Mouse (Mus musculus) adrenal gland, postnatal 36 days (tissue): ENCODE measurements around the gene Tnfsf8. TPM values are rescaled to one million over a fixed set of nuclear protein-coding genes. Genes with fewer than 3 reads are reported as not detected.

Experiments used
- DNase-seq, 2 experiments: peaks; one replicate each; pipeline ENCODE4 v3.0.0; 2021; ENCODE audit warnings: mixed read lengths in 1 of 2
- long read RNA-seq, 2 experiments: library from polyadenylated mRNA; stranded (forward); transcript quantifications; one replicate each; pipeline ENCODE4 v2.0.0; 2021; ENCODE audit warnings: borderline sequencing depth in 2 of 2
- total RNA-seq, 2 experiments: library from RNA; stranded (reverse); gene quantifications; 2 replicates each; pipeline ENCODE4 v1.2.3; 2021

The Tnfsf8 gene
- total RNA-seq = under 1 TPM in 1 of 2 experiments, not detected in 1; 0.07 TPM
- long read RNA-seq, experiment 1 = 0 reads
- long read RNA-seq, experiment 2, partial matches to known transcripts = 1 of 1 reads
- long read RNA-seq, experiment 2, other reads (novel, unspliced or antisense) = 0 of 1 reads

DNA sequence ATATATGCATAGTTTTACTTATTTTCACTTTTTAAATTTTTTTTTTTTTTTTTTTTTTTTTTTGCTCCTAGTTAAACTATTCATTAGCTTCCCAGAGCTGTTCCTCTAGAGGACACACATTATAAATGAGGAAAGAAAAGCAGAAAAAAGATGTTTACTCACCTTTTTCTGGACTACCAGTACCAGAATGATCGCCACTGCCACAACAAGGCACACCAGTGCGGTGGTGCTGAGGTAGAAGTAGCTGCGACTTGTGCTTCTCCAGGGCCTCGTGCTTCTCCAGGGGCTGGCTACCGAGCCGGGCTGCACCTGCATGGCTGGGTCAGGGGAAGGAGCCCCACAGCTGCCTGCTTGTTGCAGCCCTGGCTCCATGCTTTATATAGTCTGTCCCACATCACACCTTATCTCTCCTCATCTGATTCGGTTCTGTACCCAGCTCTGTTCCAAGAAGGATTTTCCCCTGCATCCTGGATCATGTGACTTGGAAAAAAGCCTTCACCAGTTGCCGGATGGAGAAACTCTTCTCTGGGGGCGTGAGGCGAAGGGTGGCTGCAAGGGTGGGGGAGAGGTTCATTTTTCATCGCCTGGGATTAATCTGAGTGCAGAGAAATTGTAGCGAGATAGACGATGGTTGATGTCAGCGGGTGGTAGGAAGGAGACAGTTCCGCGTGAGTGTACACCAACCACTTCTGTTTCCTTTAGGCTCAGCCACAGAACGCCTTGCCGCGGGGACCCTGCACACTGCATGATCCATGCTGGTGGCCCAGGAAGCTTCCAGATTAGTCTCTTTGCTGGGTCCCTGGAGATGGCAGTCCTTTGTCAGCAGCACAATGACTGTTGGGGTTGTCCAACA lies at the start of gene Tnfsf8:
TSS of gene Tnfsf8 (minus strand) at position 660 of the 853 bp plus-strand sequence.
- DNase-seq = no peak

DNA sequence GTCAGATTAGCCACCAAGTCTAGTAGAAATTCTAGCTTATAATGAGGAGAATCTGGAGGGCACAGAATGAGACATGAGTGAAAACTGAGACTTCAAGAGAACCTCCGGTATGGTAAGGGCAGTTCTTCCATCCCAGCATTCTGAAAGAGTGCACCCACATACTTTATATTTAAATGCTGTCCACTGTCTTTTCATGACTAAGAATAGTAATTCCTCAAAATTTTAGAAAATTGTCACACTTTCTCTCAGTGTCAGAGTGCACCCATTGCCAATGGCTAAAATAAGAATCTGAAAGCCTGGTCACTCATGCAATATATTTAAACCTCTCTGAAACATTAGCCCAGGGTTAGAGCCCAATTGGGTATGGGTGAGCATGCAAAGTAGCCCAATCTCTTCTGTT lies 47.4 kb upstream of the Tnfsf8 start:
- no peak for DNase-seq

DNA sequence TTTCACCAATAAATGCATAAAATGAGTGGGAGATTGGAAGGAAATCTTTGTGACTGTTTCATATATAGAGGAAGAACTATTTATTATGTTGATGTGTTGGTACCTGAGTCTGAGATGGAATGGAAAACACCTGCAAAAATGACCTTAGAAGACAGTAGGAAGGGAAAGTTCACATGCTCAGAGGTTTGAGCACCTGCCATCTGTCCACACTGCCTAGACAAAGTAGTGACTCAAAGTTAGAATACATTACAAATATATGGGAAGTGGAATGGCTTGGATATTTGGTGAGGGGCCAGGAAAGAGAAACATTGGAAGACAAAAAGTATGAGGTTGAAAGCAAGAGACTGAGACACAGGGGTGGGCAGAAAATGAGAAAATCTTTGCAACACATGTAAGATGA lies 46.3 kb upstream of the Tnfsf8 start:
- no peak for DNase-seq

DNA sequence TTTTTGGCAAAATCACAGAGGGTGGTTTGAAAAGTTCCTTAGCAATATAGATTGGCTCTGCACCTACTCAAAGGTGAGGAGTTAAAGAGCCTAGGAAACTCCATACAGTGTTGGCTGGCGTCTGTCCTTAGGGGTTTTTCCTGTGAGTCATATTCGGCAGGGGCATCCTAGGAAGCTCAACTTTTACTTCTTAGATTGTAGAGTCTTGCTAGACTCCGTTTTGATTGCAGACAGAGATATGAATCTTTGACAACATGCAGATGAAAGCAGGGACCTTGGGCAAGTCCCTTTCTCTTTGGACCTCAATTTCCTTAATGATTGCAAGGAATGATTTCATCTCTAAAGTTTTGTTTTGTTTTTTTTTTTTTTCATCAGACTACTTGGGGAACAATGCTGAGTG lies 44.9 kb upstream of the Tnfsf8 start:
- DNase-seq = no peak

DNA sequence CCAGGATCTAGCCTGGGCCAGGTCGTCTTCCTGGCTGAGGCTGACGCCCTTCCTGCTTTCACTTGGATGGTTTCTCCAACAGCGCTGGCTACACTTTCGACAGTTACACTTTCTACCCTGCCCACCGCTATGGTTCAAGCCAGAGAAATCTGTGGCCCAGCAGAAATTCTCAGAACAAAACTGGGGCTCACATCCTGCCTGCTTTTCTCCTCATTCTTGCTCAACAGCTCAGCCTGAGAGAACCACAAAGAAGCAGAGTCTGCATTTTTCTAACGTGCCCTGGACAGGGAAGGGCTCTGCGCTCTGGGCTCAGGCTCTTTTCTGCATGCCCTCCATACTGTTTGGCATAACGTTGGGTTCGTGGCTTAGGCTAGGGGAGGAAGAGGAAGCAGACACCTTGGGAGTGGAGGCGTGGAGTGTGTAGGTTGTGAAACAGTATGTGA lies 38.0 kb upstream of the Tnfsf8 start:
- no peak for DNase-seq

DNA sequence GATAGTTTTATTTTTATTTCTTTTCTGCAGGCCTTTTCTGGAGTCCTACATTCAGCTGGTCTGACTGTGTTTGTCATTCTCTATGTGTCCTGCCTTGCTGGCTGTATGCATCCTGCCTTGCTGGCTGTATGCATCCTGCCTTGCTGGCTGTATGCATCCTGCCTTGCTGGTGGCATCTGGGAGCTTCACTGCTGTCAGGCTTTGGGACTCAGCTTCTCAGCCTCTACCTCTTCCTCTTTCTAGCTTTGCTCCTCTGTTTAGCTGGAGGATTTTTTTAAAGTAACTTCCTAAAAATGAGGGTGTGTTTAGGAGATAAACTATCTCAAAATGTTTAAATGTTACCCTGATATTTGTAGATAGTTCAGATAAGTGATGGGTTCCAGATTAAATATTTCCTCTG lies 36.0 kb upstream of the Tnfsf8 start:
- no peak for DNase-seq

DNA sequence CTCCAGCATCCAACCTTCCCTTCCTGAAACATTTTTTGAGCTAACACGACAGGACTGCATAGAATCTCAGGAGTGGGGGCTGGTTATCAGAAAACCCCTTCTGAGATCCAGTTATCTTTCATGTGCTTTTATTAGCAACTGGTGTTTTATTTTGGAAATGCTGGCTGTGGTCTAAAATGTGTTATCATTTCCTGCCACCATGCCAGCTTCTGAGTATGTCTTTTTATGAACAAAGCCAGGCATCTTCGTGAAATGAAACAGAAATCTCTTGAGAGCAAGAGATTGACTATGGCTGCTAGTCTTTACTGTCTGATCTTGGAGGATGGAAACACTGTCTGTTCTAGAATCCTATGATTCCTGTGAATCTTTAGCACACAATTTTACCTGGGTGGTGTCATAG lies 25.0 kb upstream of the Tnfsf8 start:
- no peak for DNase-seq

DNA sequence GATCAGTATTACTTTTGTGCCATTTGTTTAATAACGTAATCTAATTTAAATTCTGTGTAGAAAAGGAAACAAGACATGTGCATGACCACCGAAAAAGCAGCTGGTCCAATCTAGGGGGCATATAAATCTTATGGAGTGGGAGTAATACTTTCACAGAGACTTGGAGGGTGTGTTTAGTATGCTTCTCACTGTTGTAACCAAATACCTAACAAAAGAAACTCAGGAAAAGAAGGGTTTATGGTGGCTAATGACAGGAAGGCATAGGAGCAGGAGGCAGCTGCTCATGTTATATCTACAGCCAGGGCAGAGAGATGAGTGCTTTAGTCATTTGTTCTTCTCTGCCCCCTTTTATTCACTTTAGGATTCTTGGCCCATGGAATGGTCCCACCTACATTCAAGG lies 15.6 kb upstream of the Tnfsf8 start:
- no peak for DNase-seq

DNA sequence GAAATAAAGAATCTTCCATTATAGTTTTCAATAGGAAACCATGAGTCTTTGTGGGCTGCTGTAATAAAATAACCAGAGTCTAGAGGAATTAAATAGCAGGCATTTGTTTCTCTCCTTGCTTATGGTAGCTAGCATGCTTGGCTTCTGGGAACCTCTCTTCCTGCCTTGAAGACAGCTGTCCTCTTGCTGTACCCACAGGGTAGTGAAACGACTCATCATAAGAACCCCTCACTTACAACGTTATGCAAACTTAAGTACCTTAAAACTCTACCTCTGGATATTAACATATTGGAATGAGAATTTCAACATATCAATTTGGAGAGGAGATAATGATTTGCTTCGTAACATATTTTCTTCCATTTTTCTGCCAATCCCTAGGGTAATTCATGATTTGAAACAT lies 14.3 kb upstream of the Tnfsf8 start:
- no peak for DNase-seq

DNA sequence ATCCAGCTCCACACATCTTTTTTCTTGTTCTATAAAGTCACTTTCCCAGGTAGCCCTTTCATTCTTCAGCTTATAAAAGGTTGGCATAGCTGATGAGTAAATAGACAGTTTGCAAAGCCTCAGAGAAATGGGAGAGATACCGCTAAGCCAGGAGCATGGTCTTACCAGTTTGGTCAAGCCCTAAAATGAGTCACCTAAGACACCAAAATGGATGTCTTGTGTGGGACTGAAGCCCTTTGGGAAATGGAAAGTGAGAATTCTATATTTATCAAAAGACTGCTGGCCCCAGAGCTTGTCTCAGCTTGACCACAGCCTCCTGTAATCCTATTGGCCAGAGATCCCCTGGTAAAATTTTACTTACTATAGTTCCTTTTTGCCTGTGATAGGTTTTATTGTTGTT lies 9.5 kb upstream of the Tnfsf8 start:
- no peak for DNase-seq

DNA sequence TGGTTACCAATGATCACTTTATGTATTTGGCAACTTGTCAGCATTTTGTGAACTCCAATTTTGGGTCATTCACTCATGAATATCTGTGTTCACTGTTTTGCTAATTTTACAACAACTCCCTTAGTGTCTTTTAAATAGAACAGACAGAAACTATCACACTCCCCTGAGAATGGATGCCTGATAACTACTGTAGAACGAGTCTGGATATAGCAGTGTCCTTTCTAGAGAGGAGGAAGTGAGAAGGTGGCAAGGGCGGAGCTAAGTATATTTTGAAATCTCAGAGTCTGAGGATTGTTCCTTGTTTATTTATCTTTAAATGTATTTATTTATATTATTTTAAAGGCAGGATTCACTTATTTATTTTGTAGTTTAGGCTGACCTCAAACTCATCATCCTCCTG lies 7.6 kb upstream of the Tnfsf8 start:
- DNase-seq = no peak

DNA sequence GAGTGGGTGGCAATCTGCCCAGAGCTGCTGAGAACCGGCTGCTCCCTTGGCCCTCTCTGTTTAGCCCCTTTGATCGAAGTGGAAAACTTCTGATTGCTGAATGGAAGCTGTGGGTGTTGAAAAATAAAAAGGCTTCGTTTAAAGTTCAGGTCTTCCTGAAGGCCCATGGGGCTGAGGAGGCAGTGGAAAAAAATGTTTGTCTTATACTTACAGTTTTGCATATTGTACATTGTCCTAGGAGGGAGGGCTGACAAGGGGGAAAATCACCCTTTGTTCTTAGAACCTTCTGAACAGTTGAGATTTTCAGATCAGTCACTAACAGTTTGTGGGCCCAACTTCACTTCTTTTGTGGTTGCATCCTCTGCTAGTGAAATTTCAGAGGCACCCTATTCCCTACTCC lies 1.8 kb upstream of the Tnfsf8 start:
- no peak for DNase-seq

DNA sequence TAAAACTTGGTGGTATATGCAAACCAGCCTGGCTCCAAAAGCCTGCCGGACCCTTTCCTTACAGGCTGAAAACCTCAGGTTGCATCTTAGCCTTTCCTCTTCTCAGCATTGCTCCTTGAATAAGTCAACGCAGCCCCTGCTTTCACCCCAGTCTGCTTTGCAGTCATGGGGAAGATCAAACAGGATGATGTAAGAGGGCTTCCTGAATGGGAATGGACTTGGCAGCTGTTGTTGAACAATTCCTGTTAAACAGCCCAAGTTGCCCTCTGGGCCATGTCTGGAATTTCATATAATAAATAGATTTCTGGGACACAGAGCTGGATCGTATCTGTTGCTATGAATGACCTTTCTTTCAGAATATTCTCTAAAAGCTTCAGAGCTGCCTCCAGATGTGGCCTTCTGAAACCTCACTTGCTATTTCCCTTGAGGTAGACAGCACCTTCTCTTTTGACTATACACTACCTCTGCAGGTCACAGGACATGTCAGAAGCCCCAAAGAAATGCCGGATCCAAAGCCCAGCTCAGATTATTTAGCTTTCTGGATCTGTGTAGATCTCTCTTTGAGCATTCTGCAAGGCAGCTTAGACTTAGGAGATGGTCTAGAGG lies 1.0 kb upstream of the Tnfsf8 start:
- DNase-seq = no peak

DNA sequence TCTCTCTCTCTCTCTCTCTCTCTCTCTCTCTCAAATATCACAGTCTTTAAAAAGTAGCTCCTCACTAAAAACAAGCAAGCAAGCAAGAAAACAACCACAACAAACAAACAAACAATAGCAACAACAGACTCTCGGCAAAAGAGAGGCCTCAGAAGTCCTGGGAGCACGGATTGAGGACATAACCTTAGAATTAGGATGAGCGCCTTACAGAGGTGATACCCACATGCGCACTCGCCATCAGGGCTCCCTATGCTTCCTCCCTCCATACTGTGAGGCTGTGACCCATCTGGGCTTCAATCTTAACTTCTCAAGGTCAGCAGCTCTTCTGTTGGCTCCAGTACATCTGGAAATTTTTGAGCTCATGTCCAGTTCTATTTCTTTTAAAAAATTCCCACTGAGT lies 911 bp downstream of the Tnfsf8 start:
- DNase-seq = no peak

DNA sequence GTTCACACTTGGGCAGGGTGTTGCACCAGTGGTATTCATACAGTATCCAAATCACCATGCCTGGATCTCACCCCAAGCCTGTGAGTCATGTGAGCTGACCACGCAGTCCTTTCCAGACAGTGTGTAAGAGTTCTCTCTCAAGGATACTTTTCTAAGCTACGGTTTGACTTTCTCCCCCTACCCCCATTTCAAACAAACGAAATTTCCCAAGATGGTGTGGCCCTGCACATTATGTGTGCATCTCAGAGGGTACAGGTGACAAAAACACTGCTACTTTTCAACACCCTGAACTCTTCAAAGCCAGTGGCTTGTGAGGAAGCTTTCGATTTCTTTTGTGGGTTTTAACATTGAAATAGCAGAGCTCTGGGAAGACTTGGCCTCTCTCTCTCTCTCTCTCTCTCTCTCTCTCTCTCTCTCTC lies 1.4 kb downstream of the Tnfsf8 start:
- peak in 1 of 2 experiments; percentile 13 for DNase-seq

DNA sequence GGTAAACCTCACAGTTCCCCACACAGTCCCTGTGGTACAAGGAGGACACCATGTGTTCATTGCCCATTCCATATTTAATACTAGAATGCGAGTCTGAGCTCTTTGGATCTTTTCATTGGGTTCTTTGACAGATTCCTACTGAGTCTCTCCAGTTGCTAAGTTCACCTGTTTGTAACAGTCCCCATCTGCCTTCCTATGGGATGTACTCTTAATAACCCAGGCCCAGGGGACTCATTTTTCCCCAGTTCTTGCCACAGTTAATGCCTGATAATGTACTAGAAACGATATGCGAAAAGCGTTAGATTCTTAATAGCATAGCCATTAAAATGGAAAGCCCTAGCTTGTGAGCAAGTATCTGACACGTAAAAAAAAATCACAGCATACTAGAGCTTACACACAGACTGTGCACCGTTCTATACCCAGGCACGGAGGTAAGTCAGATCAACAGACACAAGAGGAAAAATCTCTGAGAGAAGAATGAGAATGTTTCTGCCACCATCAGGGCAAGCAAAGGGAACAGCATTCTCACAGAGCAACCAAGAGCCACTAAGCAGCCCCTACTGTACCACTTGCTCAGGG lies 2.4 kb downstream of the Tnfsf8 start:
- no peak for DNase-seq

DNA sequence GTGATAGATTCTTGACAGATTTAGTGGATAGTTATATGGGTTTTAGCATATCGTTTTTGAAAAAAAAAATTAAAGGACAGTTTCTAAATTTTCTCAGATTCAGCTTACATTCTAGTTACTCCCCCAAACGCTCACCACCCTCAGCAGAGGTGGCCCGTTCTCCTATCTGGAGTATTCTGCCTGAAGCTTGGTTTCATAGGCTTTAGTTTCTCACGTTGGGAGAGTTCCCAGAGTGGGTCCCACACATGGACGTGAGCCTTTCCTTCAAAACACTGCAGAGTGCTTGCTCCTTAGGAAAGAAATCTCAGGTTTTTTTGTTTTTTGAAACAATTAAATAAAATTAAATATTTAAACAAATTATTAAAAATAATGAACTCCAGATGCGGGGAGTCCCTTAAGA lies 4.4 kb downstream of the Tnfsf8 start:
- DNase-seq = no peak

DNA sequence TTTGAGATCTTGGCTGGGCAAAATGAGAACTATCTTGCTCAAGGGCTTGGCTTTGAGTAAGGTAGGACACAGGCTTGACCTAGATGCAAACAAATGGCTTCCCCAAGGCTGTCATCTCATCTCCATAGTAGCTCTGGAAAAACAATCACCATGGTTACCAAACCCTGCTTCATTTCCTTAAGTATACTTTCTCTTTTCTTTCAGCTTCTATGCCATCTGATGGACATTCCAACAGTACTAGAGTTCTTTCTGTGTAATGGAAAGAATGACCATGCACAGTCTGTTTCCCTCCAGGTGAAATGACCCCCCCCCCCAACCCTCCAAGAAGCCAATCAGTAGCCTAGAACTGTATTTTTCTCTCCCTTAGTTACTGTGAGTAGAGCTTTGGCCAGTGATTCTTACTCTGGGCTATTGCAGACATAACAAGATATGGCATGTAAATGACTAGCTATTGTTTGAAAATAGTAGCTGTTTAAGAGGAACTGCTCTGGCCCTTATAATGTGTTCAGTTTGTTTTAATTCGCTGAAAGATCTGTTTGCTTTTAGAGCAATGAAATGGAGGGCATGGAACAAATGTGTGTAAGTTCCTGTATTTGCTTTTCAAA lies 7.3 kb downstream of the Tnfsf8 start:
- DNase-seq = no peak

DNA sequence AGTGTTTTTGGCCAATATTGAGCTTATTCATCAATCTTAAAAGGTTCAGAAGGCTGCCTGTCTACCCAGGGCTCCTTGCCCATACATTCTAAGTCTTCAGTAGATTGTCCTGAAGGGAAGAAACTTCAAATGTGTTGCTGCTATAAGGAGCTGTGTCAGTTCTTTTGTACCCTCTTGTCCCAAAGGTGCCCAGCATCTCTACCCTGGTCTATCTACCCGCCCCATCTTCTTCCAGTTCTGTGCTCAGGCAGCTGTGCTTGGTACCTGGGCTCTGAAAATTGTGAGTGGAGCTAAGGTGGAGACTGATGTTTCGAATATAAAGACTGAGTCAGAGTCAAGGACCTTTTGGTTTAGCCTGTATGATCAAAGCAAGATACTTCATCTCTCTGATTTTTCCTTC lies 11.1 kb downstream of the Tnfsf8 start:
- no peak for DNase-seq

DNA sequence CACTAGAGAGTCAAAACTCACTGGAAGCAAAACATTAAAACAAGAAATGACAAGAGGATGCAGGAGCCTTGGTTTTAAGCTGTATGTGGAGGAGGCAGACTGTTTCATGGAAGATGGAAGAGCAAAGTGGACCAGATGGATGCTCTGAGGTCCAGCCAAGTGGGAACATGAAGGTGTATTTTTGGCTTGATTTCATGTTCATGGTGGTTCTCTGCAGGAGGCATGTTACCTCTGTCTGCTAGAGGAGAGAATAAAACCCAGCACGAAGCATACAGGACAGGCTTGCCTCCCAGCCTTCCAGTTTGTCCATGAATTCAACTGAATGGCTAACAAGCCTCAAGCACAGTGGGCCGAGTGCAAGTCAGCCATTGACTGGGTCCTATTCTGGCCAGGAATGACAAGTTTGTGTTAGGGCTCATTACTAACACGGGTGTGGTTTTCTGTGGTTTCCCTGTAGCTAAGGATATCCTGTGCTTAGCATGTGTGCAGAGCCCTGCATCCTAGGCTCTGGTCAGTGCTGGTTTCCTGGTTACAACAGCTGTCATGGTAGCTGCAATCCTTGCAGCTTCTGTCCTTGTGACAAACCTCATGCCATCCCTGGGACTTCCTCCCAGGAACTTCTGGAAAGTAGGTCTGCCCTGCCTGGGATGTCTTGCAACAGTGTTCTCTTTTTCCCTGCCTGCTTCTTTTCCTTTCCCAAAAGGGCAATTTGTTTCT lies 14.1 kb downstream of the Tnfsf8 start:
- DNase-seq = no peak

DNA sequence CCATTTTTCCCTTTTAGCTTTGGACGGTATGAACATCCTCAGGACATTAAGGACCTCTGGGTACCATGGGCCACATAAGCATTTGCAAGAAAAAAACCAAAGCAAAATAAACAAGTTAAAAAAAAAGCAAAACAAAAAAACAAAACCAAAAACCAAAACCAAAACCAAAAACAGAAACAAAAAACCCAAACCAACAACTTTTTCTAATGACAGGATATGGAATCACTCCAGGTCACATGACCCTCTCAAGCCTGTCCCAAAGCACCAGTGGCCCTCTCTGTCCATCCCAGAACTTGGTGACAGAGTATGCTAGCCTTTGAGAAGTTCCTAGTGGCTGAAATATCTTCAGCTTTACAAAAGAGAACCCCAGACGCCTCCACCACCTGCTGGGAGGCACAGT lies 15.4 kb downstream of the Tnfsf8 start:
- DNase-seq = no peak

DNA sequence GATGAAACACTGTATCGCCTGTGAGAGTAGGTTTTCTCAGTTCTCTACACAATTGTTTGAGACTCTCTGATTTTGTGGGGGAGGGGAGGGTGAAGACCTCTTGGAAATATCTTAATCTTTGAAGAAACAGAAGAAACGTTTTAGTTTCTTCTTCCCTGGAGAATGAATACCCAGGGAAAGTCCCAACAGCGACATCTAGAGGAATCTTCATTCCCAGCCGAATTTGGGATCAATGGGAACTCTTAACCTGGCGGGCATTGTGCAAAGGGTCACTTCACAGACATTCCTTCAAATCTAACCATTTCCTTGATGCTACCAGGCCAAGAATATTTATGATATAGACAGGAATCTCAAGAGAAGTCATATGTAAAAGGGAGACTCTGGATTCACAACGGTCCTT lies 17.2 kb downstream of the Tnfsf8 start:
- DNase-seq = peak; percentile 16 to 31
